Mouse (Mus musculus): ENCODE measurements around the gene Myl12a. TPM values are rescaled to one million over a fixed set of nuclear protein-coding genes. Genes with fewer than 3 reads are reported as not detected.

Myl12a gene
- total RNA-seq, 4 experiments from 2014 or later: 326 to 366 (median 337) TPM

DNA sequence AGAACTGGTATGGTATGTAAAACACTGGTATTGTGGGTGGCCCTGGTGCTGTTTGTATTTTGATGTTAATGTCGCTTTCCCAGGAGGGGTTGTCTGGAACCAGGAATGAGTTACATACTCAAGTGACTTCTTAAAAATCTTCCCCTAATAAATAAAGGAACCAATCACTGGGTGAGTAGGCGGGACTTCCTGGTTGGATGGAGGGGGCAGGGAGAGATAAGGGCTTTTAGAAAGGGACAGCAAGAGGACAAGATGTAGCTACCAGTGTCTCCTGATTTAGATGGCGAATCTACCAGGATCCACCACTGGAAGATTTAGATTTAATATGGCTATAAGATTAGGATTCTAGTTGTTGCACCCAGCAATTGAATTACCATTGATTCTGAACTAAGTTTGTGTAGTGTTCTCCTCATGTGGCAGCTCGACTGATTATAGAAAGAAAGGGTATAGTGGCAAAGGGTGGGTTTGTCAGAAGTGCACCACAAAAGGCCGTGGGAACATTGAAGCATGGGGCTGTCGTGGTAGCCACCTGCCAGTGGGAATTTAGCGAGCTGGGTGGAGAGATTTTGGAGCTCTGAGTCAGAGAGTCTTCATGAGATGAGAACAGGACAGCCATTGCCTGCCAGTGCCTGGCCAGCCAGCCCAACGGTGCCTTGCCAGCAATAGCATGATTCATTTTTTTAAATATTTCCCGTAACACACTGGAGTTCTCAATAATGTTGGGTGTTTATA is 9.4 kb upstream of the Myl12a start:
- DNase-seq (ENCODE audit: low spot score in 2 of 2): no peak

DNA sequence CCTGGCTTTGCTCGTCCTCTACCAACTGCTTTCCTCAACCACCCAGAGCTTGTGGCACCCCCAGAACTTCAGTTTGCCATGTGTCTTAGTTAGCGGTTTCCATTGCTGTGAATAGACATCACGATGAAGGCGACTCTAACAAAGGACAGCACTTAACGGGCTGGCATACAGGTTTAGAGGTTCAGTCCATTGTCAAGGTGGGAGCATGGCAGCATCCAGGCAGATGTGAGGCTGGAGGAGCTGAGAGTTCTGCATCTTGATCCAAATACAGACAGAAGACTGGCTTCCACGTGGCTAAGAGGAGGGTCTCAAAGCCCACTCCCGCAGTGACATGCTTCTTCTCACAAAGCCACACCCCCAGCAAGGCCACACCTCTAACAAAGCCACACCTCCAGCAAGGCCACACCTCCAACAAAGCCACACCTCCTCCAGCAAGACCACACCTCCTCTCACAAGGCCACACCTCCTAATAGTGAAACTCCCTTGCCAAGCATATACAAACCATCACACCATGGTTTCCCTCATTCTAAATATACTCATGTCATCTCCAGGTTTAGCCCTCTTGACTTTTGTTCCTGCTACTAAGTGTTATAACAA is 8.1 kb upstream of the Myl12a start:
- DNase-seq (ENCODE audit: low spot score in 2 of 2): no peak

- DNase-seq (ENCODE audit: low spot score in 2 of 2): no peak
Measured at GRCm38 (mm10) chr17:71009751-71010150, 7.1 kb upstream of the Myl12a start.

GRCm38 (mm10) chr17:71008676-71009075 is 6.0 kb upstream of the Myl12a start:
- no peak for DNase-seq (ENCODE audit: low spot score in 2 of 2)

- no peak for DNase-seq (ENCODE audit: low spot score in 2 of 2)
Measured at GRCm38 (mm10) chr17:71006976-71007375, 4.3 kb upstream of the Myl12a start.

- DNase-seq (ENCODE audit: low spot score in 2 of 2): peak in 1 of 2 experiments; percentile 46
Measured at GRCm38 (mm10) chr17:71004186-71004960, 1.7 kb upstream of the Myl12a start.

- DNase-seq (ENCODE audit: low spot score in 2 of 2): no peak
Measured at GRCm38 (mm10) chr17:71003721-71004120, 1.0 kb upstream of the Myl12a start.

DNA sequence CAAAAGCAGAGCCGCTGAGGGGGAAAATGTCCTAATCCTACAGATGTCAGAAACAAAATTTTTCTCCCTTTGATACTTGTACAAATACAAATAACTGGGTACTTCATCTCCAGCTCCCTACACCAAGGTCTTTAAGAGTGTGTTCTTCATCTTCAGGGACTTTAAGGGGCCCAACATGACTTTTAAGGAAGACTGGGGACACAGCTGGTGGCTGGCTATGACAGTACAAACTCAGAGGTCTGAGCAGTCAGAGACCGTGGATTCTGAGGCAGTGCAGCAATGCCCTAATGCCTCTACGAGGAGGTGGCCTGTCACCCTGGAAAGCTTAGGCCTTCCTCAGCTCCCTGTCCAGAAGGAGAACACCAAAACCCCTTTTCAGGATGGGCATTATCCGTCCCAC is 434 bp upstream of the Myl12a start:
- no peak for DNase-seq (ENCODE audit: low spot score in 2 of 2)

- peak; percentile 99 to 100 for DNase-seq (ENCODE audit: low spot score in 2 of 2)
Measured at GRCm38 (mm10) chr17:71002081-71002743, 466 bp downstream of the Myl12a start, which contains the start of gene Myom1. Gene Myom1, plus strand, starts transcription at chr17:71002633.

DNA sequence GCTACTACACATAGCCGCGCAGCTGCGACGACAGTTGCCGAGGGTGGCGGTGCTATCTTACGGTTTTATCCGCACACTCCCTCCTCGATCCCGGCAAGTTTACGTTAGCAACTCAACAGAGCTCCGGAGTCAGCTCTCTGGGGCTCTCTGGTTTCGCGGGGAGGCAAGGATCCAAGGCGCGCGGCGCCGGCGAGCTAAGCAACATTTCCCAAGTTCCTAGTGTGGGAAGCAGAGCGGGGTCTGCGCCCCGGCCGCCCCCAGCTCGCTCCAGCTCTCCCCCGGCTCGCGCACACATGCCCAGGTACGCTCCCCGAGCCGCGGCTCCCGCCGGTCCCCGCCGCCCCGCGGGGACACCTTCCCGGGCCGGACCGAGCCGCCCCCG is 988 bp downstream of the Myl12a start:
- DNase-seq (ENCODE audit: low spot score in 2 of 2): peak; percentile 61

GRCm38 (mm10) chr17:71001067-71001466 is 1.6 kb downstream of the Myl12a start:
- DNase-seq (ENCODE audit: low spot score in 2 of 2): no peak

DNA sequence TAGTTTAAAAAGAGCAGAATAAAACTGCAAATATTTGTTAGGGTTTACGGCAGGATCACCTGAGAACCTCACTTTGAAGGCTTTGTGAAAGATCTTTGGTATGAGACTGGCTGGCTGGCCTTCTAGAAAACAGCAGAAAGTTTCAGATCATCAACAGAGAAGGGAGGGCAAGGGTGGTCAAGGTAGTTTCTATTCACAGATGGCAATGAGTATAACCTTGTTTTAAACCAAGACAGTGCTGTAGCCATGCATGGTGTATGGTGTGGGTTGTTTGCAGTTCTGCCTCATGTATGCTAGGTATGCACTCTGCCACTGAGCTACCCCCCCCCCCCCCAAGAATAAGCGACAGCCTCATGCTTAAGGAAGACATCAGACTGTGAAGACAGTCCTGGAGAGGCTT is 2.4 kb downstream of the Myl12a start:
- DNase-seq (ENCODE audit: low spot score in 2 of 2): no peak

DNA sequence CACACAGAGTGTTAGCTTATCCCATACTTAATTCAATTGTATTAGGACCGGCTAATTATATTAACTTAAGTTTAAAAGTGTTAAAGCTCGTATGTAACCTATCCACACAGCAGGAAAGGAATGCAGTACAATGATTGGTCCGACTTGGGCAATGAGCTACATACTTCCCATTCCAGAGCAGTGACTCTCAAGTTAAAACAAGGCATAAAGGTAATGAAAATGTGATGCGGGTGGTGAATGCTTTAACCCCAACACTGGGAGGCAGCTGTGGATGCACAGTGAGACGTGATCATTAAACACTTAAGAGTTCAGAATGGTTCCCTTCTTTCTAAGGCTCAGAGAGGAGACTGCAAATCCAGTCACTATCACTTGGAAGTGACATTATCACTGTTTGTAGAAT is 3.5 kb downstream of the Myl12a start:
- DNase-seq (ENCODE audit: low spot score in 2 of 2): no peak

- DNase-seq (ENCODE audit: low spot score in 2 of 2): no peak
Measured at GRCm38 (mm10) chr17:70998400-70998975, 4.2 kb downstream of the Myl12a start.

- DNase-seq (ENCODE audit: low spot score in 2 of 2): no peak
Measured at GRCm38 (mm10) chr17:70997836-70998235, 4.8 kb downstream of the Myl12a start.

DNA sequence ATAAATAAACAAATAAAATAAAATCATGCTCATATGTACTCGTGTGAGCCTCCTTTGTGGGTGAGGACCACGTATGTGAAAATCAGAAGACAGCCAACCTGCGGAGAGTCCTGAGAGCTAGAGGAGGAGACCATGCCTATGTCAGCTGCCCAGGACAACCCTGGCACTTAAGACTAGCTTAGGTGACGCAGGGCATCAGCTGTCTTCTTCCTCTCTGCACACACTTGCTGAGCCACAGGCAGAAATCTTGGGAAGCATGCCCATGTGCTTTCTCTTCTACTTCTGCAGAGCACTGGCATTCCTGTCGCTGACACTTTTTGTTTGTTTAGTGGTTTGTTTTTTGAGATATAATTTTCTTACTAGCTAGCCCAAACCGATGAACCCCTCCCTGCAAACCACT is 7.1 kb downstream of the Myl12a start:
- peak in 1 of 2 experiments; percentile 34 for DNase-seq (ENCODE audit: low spot score in 2 of 2)

DNA sequence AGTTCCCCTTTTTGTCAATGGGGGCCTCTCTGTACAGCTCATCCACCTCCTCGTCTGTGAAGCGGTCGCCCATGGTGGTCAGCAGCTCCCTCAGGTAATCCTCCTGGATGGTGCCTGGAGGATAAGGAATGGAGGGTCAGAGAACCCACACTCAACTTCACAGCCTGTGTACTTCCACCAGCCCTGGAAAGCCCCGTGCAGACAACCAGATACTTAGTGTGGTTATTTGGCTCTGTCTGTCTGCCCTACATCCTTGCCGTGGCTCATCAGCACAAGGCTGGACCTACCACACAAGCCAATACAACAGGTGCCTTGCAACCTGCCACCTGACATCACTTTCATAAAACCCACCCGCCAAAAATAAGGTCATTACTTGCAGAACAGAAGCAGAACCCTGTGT is 8.0 kb downstream of the Myl12a start:
- no peak for DNase-seq (ENCODE audit: low spot score in 2 of 2)

DNA sequence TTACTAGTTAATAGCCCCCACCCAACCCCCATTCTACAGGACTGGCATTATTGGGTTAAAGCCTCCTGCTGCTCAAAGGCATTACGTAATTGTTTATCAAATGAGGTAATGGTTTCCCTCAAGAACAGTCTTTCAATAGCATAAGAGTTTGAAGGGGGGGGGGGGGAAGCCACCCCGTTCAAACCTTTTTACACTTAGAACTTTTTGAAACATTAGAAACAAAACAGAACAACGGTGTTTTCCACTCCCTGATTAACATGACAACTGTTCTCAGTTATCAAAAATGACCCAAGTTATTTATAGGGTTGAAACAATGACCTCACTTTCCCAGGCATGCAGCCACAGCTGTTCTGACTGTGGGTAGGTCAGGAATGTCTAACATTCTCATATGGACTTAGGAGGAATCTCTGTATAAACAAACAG is 9.3 kb downstream of the Myl12a start:
- DNase-seq (ENCODE audit: low spot score in 2 of 2): no peak

GRCm38 (mm10) chr17:70992662-70993061 is 10.0 kb downstream of the Myl12a start:
- no peak for DNase-seq (ENCODE audit: low spot score in 2 of 2)

- DNase-seq (ENCODE audit: low spot score in 2 of 2): no peak
Measured at GRCm38 (mm10) chr17:70991706-70992625, 10.7 kb downstream of the Myl12a start.

Data from gastrocnemius, adult 8-10 months (tissue).